In the genomic region with DNA sequence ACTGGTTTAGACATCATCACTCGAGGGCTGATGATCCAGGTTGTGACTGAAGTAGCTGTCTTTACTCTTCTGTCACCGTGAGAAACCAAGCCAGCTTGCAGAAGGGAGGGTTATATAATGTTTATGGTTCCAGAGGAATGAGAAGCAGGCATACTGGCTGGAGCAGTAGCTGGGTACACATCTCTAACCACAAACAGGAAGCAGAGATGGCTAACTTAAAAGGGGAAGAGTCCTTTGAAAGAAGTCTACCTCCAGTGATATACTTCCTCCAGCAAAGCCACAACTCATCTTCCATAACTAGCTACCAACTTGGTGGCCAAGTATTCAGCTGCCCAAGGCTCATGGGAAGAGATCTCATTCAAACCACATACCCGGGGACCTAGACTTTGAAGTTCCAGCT, we compare ENCODE assay signal across 27 mouse cellular contexts. TPM values are rescaled to one million over a fixed set of nuclear protein-coding genes. Genes with fewer than 3 reads are reported as not detected.
DNase-seq lines count a peak whose midpoint lies in the region; ATAC-seq and TF ChIP-seq lines count a peak whose summit lies in the region.
"Had no signal": no experiment of that assay in that cellular context is flagged by ENCODE, and none has a peak within 500 bp of the region (broad histone marks: within the 10 kb centered on the region; RNA-seq: fewer than 3 reads in every experiment).

No protein-coding gene starts in this region.

- H3K4me3 ChIP-seq in forebrain, postnatal 0 days (ENCODE audit: low read depth, low read length) = no peak overlapping the region
- H3K4me3 ChIP-seq: embryonic facial prominence, embryonic 13.5 days; forebrain, embryonic 10.5 days; forebrain, embryonic 15.5 days; hindbrain, embryonic 12.5 days; intestine, embryonic 15.5 days; liver, embryonic 13.5 days; midbrain, embryonic 13.5 days; neural tube, embryonic 15.5 days had no signal

- no peak overlapping the region for H3K9ac ChIP-seq in forebrain, postnatal 0 days
- H3K9ac ChIP-seq: embryonic facial prominence, embryonic 13.5 days; forebrain, embryonic 15.5 days; hindbrain, embryonic 12.5 days; intestine, embryonic 15.5 days; liver, embryonic 13.5 days; lung, embryonic 14.5 days; midbrain, embryonic 13.5 days; neural tube, embryonic 15.5 days had no signal

- H3K27me3 ChIP-seq in forebrain, postnatal 0 days (ENCODE audit: insufficient read depth, low read length) = no peaks in the 10 kb centered on the region
- H3K27me3 ChIP-seq: embryonic facial prominence, embryonic 13.5 days; forebrain, embryonic 15.5 days; hindbrain, embryonic 12.5 days; intestine, embryonic 15.5 days; liver, embryonic 13.5 days; midbrain, embryonic 13.5 days; neural tube, embryonic 15.5 days had no signal

- peaks cover 12% of the 10 kb centered on the region; the same call in 1 of the 2 replicates for H3K36me3 ChIP-seq in forebrain, postnatal 0 days (ENCODE audit: insufficient read depth)

- TF ChIP-seq CTCF in forebrain, postnatal 0 days (IDR thresholded peaks at IDR 0.05; ENCODE audit: low read depth) = no peak

- H3K27ac ChIP-seq in forebrain, postnatal 0 days (ENCODE audit: low read depth, low read length) = no peak overlapping the region
- H3K27ac ChIP-seq: embryonic facial prominence, embryonic 13.5 days; forebrain, embryonic 10.5 days; forebrain, embryonic 15.5 days; hindbrain, embryonic 12.5 days; hindbrain, postnatal 0 days; intestine, embryonic 15.5 days; kidney, postnatal 0 days; liver, embryonic 13.5 days; midbrain, embryonic 13.5 days; neural tube, embryonic 15.5 days had no signal

- WGBS in forebrain, postnatal 0 days = 91% methylated on average over 3 of the region's 3 CpGs

- no peak overlapping the region for H3K4me2 ChIP-seq in forebrain, postnatal 0 days (ENCODE audit: low read depth)
- H3K4me2 ChIP-seq: embryonic facial prominence, embryonic 13.5 days; forebrain, embryonic 15.5 days; hindbrain, embryonic 12.5 days; intestine, embryonic 15.5 days; liver, embryonic 13.5 days; lung, embryonic 14.5 days; midbrain, embryonic 13.5 days; neural tube, embryonic 15.5 days had no signal

- peak; percentile 81 for DNase-seq in 416B (ENCODE audit: low read depth)
- peak; percentile 8 to 21 for DNase-seq in B cell, adult 2 months
- DNase-seq in c-Kit-positive CD71-negative TER-119-negative erythroid progenitor cells, embryonic 14.5 days (ENCODE audit: low read depth) = peak; percentile 10
- no peak for DNase-seq in embryo, embryonic 10.5 days (ENCODE audit: low spot score)
- DNase-seq in left cerebral cortex, postnatal 14 days (ENCODE audit: low spot score in 2 of 2) = no peak
- no peak for DNase-seq in forebrain, postnatal 0 days
- DNase-seq: adrenal gland, adult 8-10 months; cerebellum, adult 11 months; cerebellum, adult 9-10 months; cerebellum, postnatal 36 days; heart, postnatal 14 days; kidney, adult 2 months; kidney, postnatal 4 days; left cerebral cortex, postnatal 4 days; liver, embryonic 13.5 days; lung, embryonic 14.5 days; thymus, postnatal 14 days had no signal

- H3K9me3 ChIP-seq in forebrain, postnatal 0 days (ENCODE audit: low read length) = no peaks in the 10 kb centered on the region
- H3K9me3 ChIP-seq: embryonic facial prominence, embryonic 13.5 days; forebrain, embryonic 10.5 days; forebrain, embryonic 15.5 days; hindbrain, embryonic 12.5 days; intestine, embryonic 15.5 days; liver, embryonic 13.5 days; midbrain, embryonic 13.5 days; neural tube, embryonic 15.5 days had no signal

- H3K4me1 ChIP-seq in forebrain, postnatal 0 days (ENCODE audit: insufficient read depth) = no peaks in the 10 kb centered on the region
- H3K4me1 ChIP-seq: embryonic facial prominence, embryonic 13.5 days; forebrain, embryonic 10.5 days; forebrain, embryonic 15.5 days; hindbrain, embryonic 12.5 days; intestine, embryonic 15.5 days; midbrain, embryonic 13.5 days; neural tube, embryonic 15.5 days had no signal

- ATAC-seq in megakaryocyte progenitor cell, adult 5-6 weeks (replicated peaks; ENCODE audit: poor library complexity) = peak; percentile 84
- ATAC-seq in forebrain, postnatal 0 days = no peak
- ATAC-seq: forebrain, embryonic 15.5 days; hindbrain, postnatal 0 days; intestine, embryonic 15.5 days; midbrain, embryonic 13.5 days had no signal

- intact Hi-C loops in left cerebral cortex, postnatal 14 days (cut with DNase I) = no loop called here

RNA-seq across cellular contexts. Expression of a gene that starts 23.7 kb away (rescaled TPM):
- total RNA-seq in megakaryocyte progenitor cell, adult 5-6 weeks (2015) = 127 and 139 TPM in 2 replicates
- total RNA-seq in megakaryocyte progenitor cell, adult 5-6 weeks (2017) = 121 and 143 TPM in 2 replicates
- 100 to 1,000 TPM; 198 to 202 TPM for total RNA-seq in left cerebral cortex, postnatal 14 days (2021)
- 87.3 and 89.7 TPM in 2 replicates for total RNA-seq in forebrain, postnatal 0 days (2014; rRNA removed)
- 164 and 166 TPM in 2 replicates for polyA plus RNA-seq in forebrain, postnatal 0 days (2015; fragmentation: Nextera tagmentation; extraction: Ambion mirVana)

RNA-seq across cellular contexts. Expression of a gene that starts 39.1 kb away (rescaled TPM):
- 2.5 and 3.5 TPM in 2 replicates for total RNA-seq in megakaryocyte progenitor cell, adult 5-6 weeks (2015)
- total RNA-seq in megakaryocyte progenitor cell, adult 5-6 weeks (2017) = 4.6 and 5.3 TPM in 2 replicates
- 10 to 100 TPM; 50.3 to 70.2 TPM for total RNA-seq in left cerebral cortex, postnatal 14 days (2021)
- 50.2 and 51.5 TPM in 2 replicates for total RNA-seq in forebrain, postnatal 0 days (2014; rRNA removed)
- 18.8 and 24.5 TPM in 2 replicates for polyA plus RNA-seq in forebrain, postnatal 0 days (2015; fragmentation: Nextera tagmentation; extraction: Ambion mirVana)

Comparison
In these comparisons a context has a peak if more than half of its experiments do, and no peak if none do; other contexts are left out.
1. DNase-seq: peak in 416B (single experiment), B cell, adult 2 months (2 of 2) and c-Kit-positive CD71-negative TER-119-negative erythroid progenitor cells, embryonic 14.5 days (single experiment); none in embryo, embryonic 10.5 days (single experiment), left cerebral cortex, postnatal 14 days (0 of 2) and forebrain, postnatal 0 days (single experiment).